12 mouse cellular contexts compared by ENCODE assay signal in genomic region chr6:116416000-116416552, GRCm38 (mm10).
"Had no signal": no experiment of that assay in that cellular context is flagged by ENCODE, and none has a peak within 500 bp of the region (broad histone marks: within the 10 kb centered on the region; RNA-seq: fewer than 3 reads in every experiment).

No protein-coding gene starts in this region.

- H3K27me3 ChIP-seq: liver, embryonic 13.5 days had no signal

- H3K27ac ChIP-seq: kidney, postnatal 0 days; left cerebral cortex, adult 2 months; liver, embryonic 13.5 days had no signal

- H3K9me3 ChIP-seq: liver, embryonic 13.5 days had no signal

- H3K4me3 ChIP-seq: left cerebral cortex, adult 2 months; liver, embryonic 13.5 days had no signal

- DNase-seq: layer of hippocampus, postnatal 36 days; liver, embryonic 13.5 days; lung, adult 2 months; lung, postnatal 14 days; lung, postnatal 4 days; midbrain, embryonic 14.5 days; right cerebral cortex, adult 18-20 months; right cerebral cortex, postnatal 14 days; right cerebral cortex, postnatal 4 days; thymus, postnatal 36 days had no signal
